Mouse (Mus musculus): ENCODE results near the gene Prelid1. TPM values are rescaled to one million over a fixed set of nuclear protein-coding genes. Genes with fewer than 3 reads are reported as not detected.
A peak's percentile ranks its signal among the peaks of the same experiment; 100 is the strongest.

The Prelid1 gene
- polyA plus RNA-seq, 1 experiment from 2014 or later, result 473 TPM

DNA sequence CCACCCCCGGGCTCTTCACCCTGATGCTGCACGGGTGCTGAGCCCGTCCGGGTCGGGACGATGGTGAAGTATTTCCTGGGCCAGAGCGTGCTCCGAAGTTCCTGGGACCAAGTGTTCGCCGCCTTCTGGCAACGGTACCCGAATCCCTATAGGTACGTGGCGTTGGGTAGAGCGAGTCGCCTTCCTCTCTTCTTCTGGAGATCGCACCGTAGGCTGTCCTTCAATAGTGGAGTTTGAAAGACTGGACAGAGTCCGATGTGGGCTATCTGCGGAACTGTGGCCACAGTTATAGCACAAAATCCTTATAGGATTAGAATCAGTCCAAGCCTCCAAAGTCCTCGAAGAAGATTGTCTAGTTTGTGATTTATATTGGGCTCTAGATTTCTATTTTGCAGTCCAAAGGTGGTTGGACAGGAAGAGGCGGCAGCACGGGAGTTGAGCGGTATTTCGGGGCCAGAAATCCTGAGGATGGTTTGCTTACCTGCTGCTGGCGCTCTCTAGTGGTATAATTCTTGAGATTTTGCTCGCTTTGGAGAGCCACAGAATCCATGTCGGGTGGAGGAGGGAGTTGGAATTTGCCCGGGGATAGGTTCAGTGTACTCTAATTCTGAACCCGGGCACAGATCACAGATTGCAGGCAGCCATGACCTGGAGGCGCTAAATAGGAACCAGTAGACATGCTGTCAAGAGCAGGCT is 2.0 kb downstream of the Prelid1 start:
- Histone ChIP-seq H3K27ac (peak overlapping the region; percentile 87), H3K4me3 (replicated peaks) (peak overlapping the region; percentile 73), H3K9me3 (no peaks in the 10 kb centered on the region), H3K36me3 (peaks cover 32% of the 10 kb centered on the region), H3K4me1 (peaks cover 51% of the 10 kb centered on the region), H3K4me2 (peak overlapping the region; percentile 70), H3K27me3 (replicated peaks) (no peaks in the 10 kb centered on the region), H3K9ac (peak overlapping the region; percentile 71)
- ATAC-seq (ENCODE audit: insufficient read depth, low FRiP score, low read depth), result 0 out of 2 replicates have a peak, but pooled peaks have one; percentile 5
- under 1% methylated on average over 31 of the region's 31 CpGs for WGBS

DNA sequence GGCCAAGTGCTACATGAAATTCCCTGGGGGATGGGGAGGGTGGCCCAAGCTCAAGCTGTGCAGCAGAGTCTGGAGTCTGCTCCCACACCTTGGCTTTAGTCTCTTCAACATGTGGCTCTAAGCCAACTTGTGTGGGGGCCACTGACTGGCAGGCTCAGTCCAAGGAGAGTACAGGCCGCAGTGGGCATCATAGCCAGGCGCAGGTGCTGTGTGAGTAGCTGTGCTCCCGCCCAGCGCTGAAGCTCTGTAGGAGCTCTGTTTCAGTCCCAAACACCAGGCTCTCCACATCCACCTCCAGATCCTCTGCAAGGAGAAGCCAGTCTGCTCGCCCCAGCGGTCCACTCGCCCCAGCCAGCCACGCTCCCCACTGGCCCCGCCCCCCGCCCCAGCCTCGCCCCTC is 5.3 kb downstream of the Prelid1 start:
- peaks cover 62% of the 10 kb centered on the region for H3K4me1 ChIP-seq
- 80% methylated on average over 11 of the region's 11 CpGs for WGBS
- H3K36me3 ChIP-seq, result peaks cover 29% of the 10 kb centered on the region
- H3K4me2 ChIP-seq, result no peak overlapping the region
- no peak overlapping the region for H3K4me3 ChIP-seq (replicated peaks)
- ATAC-seq (ENCODE audit: insufficient read depth, low FRiP score, low read depth), result no peak
- H3K27me3 ChIP-seq (replicated peaks), result no peaks in the 10 kb centered on the region
- H3K9ac ChIP-seq, result no peak overlapping the region
- H3K27ac ChIP-seq, result no peak overlapping the region
- no peaks in the 10 kb centered on the region for H3K9me3 ChIP-seq

DNA sequence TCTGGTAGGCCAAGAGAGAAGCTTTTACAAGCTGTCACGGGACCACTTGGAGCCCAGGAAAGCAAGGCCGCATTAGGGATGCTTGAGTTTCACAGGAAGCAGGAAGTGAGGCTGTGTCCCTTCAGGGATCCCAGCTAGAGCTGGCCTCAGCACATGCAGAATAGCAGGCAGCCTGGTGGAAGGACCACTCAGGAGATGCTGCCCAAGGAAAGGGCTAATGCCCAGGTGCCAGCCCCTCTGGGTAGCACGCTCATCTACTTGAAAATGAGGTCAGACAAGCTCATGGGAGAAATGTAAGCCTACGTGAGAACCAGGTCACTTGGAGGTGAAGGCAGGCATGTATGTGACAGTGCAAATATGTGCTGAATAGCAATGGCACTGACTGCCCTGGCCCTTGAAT is 6.9 kb downstream of the Prelid1 start:
- Histone ChIP-seq H3K4me2 (peak overlapping the region; percentile 4; the same call in 1 of the 2 replicates), H3K27me3 (replicated peaks) (no peaks in the 10 kb centered on the region), H3K4me3 (replicated peaks) (no peak overlapping the region), H3K4me1 (peaks cover 56% of the 10 kb centered on the region), H3K9me3 (no peaks in the 10 kb centered on the region), H3K9ac (no peak overlapping the region), H3K27ac (peak overlapping the region; percentile 36), H3K36me3 (peaks cover 29% of the 10 kb centered on the region)
- 36% methylated on average over 4 of the region's 4 CpGs for WGBS
- no peak for ATAC-seq (ENCODE audit: insufficient read depth, low FRiP score, low read depth)

DNA sequence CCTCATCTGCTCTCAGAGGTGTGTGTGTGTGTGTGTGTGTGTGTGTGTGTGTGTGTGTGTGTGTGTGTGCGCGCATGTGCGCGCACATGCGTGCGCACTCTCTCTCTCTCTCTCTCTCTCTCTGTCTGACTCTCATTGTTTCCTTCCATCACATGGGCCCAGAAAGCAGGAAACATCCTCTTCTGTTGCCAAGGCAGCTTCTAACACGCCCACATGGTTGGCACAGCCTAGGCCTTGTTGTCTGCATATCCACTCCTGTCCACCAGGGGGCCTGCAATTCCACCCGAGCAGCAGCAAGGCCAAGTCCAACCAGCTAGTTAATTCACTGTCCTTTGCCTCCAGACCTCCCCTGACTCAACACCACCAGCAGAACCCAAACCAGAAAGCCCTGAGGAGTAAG is 7.3 kb downstream of the Prelid1 start:
- Histone ChIP-seq H3K4me3 (replicated peaks) (peak overlapping the region; percentile 75; the same call in 1 of the 2 replicates), H3K36me3 (peaks cover 29% of the 10 kb centered on the region), H3K27ac (peak overlapping the region; percentile 36; the same call in 1 of the 2 replicates), H3K27me3 (replicated peaks) (no peaks in the 10 kb centered on the region), H3K4me1 (peaks cover 56% of the 10 kb centered on the region), H3K9me3 (no peaks in the 10 kb centered on the region), H3K4me2 (peak overlapping the region; percentile 96; the same call in 1 of the 2 replicates), H3K9ac (no peak overlapping the region; the same call in 1 of the 2 replicates)
- WGBS, result 38% methylated on average over 6 of the region's 8 CpGs
- peak; percentile 24; the same call in 1 of the 2 replicates for ATAC-seq (ENCODE audit: insufficient read depth, low FRiP score, low read depth)

DNA sequence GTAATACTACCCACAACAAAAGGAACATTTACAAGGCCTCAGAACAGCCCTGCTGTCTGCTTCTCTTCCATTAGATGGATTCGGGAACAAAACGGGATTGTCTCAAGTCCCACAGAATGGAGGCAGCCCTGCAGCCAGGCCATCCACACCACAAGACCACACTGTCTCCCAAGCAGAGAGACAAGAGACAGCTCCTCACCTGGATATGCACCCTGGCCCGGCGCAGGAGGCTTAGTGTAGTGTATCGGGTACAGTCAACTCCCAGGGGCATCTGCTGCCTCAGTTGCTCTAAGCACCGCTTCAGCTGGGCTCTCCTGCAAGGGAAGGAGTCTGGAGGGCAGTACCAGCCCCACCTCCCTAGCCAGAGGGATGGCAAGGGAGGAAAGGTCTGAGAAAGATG is 7.9 kb downstream of the Prelid1 start:
- Histone ChIP-seq H3K4me1 (peaks cover 51% of the 10 kb centered on the region), H3K36me3 (peaks cover 27% of the 10 kb centered on the region), H3K4me3 (replicated peaks) (peak overlapping the region; percentile 75), H3K9me3 (no peaks in the 10 kb centered on the region), H3K4me2 (peak overlapping the region; percentile 96), H3K27ac (no peak overlapping the region), H3K9ac (peak overlapping the region; percentile 30), H3K27me3 (replicated peaks) (no peaks in the 10 kb centered on the region)
- WGBS, result 88% methylated on average over 6 of the region's 6 CpGs
- ATAC-seq (ENCODE audit: insufficient read depth, low FRiP score, low read depth), result no peak

DNA sequence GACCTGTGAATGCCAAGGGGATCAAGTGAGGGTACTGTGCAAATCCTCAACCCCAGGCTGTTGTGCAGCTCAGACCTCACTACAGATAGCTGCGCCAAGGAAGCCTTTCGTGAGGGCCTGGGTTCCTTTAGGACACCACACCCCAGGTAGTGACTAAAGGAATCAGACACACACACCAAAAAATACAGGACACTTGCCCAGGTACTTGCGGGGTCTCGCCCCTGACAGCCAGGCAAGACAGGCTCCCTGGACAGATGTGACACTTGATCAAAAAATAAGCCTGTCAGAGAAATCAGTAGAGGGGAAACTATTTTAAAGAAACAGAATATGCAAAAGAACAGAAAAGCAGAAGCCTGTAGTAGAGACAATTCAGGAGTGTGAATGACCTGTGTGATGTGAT is 8.3 kb downstream of the Prelid1 start:
- Histone ChIP-seq H3K9ac (peak overlapping the region; percentile 30; the same call in 1 of the 2 replicates), H3K36me3 (peaks cover 22% of the 10 kb centered on the region), H3K27me3 (replicated peaks) (no peaks in the 10 kb centered on the region), H3K4me2 (peak overlapping the region; percentile 96), H3K4me3 (replicated peaks) (peak overlapping the region; percentile 75), H3K4me1 (peaks cover 47% of the 10 kb centered on the region), H3K27ac (no peak overlapping the region), H3K9me3 (no peaks in the 10 kb centered on the region)
- ATAC-seq (ENCODE audit: insufficient read depth, low FRiP score, low read depth), result no peak
- WGBS, result 74% methylated on average over 4 of the region's 4 CpGs

DNA sequence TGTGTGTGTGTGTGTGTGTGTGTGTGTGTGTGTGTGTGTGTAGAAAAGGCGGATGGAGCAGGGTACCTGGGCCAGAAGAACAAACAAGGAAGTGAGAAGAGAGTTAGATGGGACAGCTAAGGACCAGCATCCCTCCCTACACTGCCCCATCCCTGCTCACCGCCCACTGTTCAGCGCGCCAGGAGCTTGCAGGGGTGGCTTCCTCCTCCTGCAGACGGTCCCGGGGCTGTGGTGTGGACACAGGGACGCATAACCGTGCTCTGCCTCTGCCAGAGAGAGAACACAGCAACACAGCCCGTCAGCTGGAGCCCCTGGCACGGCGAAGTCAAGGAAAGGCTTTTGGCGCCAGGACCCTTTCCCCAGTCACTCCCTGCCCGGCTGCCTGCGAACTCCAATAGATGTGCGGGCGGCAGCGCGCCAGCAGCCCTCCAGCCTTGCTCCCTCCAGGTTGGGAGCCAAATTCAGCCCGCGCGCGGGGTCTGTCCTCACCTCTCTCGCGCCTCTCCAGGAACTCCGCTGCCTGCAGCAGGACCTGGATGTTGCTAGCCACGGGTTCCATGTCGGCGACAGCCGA is 8.9 kb downstream of the Prelid1 start:
- peak overlapping the region; percentile 75 for H3K4me3 ChIP-seq (replicated peaks)
- peak overlapping the region; percentile 96 for H3K4me2 ChIP-seq
- under 1% methylated on average over 27 of the region's 29 CpGs for WGBS
- H3K9ac ChIP-seq, result peak overlapping the region; percentile 46
- no peaks in the 10 kb centered on the region for H3K27me3 ChIP-seq (replicated peaks)
- ATAC-seq (ENCODE audit: insufficient read depth, low FRiP score, low read depth), result no peak
- peaks cover 17% of the 10 kb centered on the region for H3K36me3 ChIP-seq
- H3K4me1 ChIP-seq, result peaks cover 41% of the 10 kb centered on the region
- H3K27ac ChIP-seq, result peak overlapping the region; percentile 73
- H3K9me3 ChIP-seq, result no peaks in the 10 kb centered on the region

DNA sequence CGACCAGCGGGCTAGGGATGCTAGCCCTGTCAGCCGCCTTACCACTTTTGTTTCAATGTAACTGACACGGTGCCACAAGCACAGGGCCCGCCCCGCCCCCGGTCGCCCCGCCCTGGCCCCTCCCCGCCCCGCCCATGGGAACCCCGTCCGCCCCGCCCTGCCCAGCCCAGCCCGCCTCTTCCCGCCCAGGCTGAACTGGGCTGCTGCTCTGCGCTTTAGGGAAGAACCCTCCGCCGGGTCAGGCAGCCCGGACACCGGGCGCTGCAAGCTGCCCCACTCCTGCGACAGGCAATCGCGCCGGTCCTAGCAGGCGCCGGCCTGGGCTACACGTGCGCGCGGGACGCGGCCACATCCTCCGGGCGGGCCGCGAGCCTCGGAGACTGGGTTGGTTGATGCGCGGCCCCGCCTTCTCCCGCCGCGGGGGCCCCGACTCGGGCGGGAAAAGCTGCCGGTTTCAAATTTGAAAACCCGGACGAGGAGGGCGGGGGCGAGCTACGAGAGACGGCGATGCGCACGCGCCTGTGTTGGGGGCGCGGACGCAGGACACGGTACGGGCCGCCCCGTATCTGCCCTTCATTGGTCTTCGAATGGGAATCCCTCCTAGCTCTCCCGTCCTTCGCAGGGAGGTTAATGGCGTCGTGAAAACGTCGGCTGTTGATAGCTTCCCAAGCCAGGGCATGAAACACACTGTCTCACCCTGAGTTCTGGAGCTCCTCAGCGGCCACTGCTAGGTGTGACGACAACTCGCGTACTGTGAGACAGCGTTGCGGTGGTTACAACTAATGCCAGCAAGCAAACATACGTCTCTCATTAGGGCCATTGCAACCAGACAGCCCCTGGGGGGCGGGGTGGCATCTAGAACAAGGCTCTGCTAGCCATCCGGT is 9.6 kb downstream of the Prelid1 start, which contains the start of gene Mxd3:
Gene Mxd3 (minus strand): TSS at position 141 of the 884 bp plus-strand sequence.
- peak within 1 kb of the TSS; percentile 52 for H3K9ac ChIP-seq
- H3K9me3 ChIP-seq, result no peaks in the 10 kb centered on the region
- H3K27me3 ChIP-seq (replicated peaks), result no peaks in the 10 kb centered on the region
- H3K4me2 ChIP-seq, result peak within 1 kb of the TSS; percentile 96
- peaks cover 13% of the 10 kb centered on the region; the same call in 1 of the 2 replicates for H3K36me3 ChIP-seq
- ATAC-seq (ENCODE audit: insufficient read depth, low FRiP score, low read depth), result peak; percentile 86
- peaks cover 37% of the 10 kb centered on the region for H3K4me1 ChIP-seq
- H3K4me3 ChIP-seq (replicated peaks), result peak within 1 kb of the TSS; percentile 75
- under 1% methylated on average over 82 of the region's 82 CpGs for WGBS
- H3K27ac ChIP-seq, result peak within 1 kb of the TSS; percentile 94

DNA sequence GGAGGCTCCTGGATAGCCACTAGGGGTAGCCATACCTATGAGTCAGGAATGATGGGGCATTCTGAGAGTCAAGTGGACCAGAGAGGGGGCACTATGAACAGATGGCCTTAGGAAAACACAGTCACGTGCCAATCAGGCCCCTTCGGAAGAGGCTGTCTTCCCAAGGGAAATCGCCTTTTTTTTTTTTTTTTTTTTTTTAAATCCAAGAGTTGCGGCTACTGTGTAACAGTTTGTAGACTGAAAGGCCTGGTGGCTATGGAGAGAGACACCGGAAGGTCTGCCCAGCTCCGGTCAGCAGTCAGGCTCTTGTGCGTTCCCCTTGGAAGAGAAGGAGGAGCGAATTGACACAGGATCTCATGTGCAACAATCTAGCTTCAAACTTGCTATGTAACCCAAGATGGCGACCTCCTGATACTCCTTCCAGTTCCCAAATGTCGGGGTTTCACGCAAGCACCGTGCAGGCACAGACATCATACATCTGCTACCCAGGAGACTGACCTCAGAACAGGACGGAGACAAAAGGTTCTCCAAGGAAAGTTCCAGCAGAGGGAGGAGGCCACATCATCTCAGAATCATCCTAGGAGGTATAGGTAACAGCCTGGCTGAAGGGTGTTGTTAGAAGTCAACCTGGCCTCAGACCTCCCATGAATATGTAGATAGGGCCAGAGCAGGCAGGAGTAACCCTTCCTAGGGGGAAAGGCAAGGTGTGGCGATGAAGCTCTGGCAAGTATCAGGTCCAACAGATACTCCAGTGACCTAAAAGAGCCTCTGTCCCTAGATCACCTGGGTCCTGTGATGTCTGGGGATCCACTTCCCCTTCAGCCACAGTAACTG is 10.5 kb downstream of the Prelid1 start:
- H3K4me1 ChIP-seq, result peaks cover 33% of the 10 kb centered on the region
- no peak for ATAC-seq (ENCODE audit: insufficient read depth, low FRiP score, low read depth)
- H3K27me3 ChIP-seq (replicated peaks), result no peaks in the 10 kb centered on the region
- H3K9me3 ChIP-seq, result no peaks in the 10 kb centered on the region
- peaks cover 5% of the 10 kb centered on the region; the same call in 1 of the 2 replicates for H3K36me3 ChIP-seq
- H3K9ac ChIP-seq, result 0 out of 2 replicates have a peak overlapping the region, but pooled peaks have one; percentile 21
- WGBS, result 45% methylated on average over 14 of the region's 14 CpGs
- peak overlapping the region; percentile 96 for H3K4me2 ChIP-seq
- H3K4me3 ChIP-seq (replicated peaks), result peak overlapping the region; percentile 75
- H3K27ac ChIP-seq, result peak overlapping the region; percentile 94; the same call in 1 of the 2 replicates

DNA sequence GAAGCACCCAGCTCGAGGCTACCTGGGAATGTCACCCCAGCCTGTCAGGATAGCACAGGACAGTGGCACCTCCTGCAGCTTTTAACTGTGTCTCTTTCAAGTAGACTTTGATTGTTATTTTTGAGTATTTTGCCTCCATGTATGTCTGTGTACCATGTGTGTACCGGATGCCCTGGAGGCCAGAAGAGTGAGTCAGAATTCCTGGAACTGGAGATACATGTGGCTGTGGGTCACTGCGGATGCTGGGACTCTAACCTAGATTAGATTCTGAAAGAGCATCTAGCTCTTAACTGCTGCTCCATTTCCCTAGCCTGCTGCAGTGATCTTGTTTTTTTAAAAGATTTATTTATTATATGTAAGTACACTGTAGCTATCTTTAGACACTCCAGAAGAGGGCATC is 12.0 kb downstream of the Prelid1 start:
- 83% methylated on average over 3 of the region's 3 CpGs for WGBS
- ATAC-seq (ENCODE audit: insufficient read depth, low FRiP score, low read depth), result no peak
- no peak overlapping the region for H3K4me2 ChIP-seq
- H3K36me3 ChIP-seq, result no peaks in the 10 kb centered on the region
- peaks cover 23% of the 10 kb centered on the region for H3K4me1 ChIP-seq
- no peaks in the 10 kb centered on the region for H3K9me3 ChIP-seq
- no peak overlapping the region for H3K9ac ChIP-seq
- no peak overlapping the region for H3K4me3 ChIP-seq (replicated peaks)
- no peaks in the 10 kb centered on the region for H3K27me3 ChIP-seq (replicated peaks)
- no peak overlapping the region for H3K27ac ChIP-seq

DNA sequence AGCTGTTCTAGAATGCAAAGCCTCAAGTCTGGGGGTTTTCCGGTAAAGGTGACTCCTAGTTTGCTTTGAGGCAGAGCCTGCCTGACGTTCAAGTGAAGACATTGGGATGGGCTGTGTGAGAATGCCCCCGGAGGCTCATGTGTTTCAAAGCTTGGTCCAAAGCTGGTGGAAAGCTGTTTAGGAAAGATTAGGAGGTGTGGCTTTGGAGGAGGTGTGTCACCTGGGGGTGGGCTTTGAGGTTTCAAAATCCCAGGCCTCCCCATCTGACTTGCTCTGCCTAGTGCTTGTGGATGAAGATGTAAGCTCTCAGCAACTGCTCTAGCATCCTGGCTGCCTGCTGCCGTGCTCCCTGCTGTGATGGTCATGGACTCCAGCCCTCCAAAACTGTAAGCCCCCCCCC is 15.4 kb downstream of the Prelid1 start:
- H3K4me2 ChIP-seq, result no peak overlapping the region
- H3K9me3 ChIP-seq, result no peaks in the 10 kb centered on the region
- 89% methylated on average over 4 of the region's 4 CpGs for WGBS
- H3K4me3 ChIP-seq (replicated peaks), result no peak overlapping the region
- no peak overlapping the region for H3K27ac ChIP-seq
- H3K36me3 ChIP-seq, result no peaks in the 10 kb centered on the region
- H3K4me1 ChIP-seq, result no peaks in the 10 kb centered on the region
- H3K27me3 ChIP-seq (replicated peaks), result no peaks in the 10 kb centered on the region
- no peak for ATAC-seq (ENCODE audit: insufficient read depth, low FRiP score, low read depth)
- H3K9ac ChIP-seq, result no peak overlapping the region
